Mouse (Mus musculus) heart, embryonic 14.5 days (tissue): ENCODE measurements around the gene Zfp64. TPM values are rescaled to one million over a fixed set of nuclear protein-coding genes. Genes with fewer than 3 reads are reported as not detected.

Experiments
- ATAC-seq: fragments of 200-750 bp; cut with Nextera tagmentation; 2 replicates; pipeline ENCODE4 v1.8.0; 2017; ENCODE audit warnings: low read depth, moderate TSS enrichment; ENCODE audit not compliant: insufficient number of reproducible peaks, insufficient read depth, low FRiP score
- H3K27ac ChIP-seq, 2 experiments: fragments of 200-500 bp in 1 of 2; fragments of 300-500 bp in 1 of 2; sonication (generic) in 1 of 2; replicated peaks in 1 of 2; 2 replicates each; pipeline ENCODE4 v1.5.1; 2012 to 2014; ENCODE audit warnings: low read depth in 2 of 2, low read length in 2 of 2, control low read depth in 1 of 2, mild to moderate bottlenecking in 1 of 2, mixed read lengths in 1 of 2; ENCODE audit not compliant: control insufficient read depth in 1 of 2, insufficient read depth in 1 of 2
- H3K27me3 ChIP-seq: fragments of 300-500 bp; sonication (generic); 2 replicates; pipeline ENCODE4 v1.6.1; 2014; ENCODE audit warnings: mild to moderate bottlenecking, low read length, control low read depth; ENCODE audit not compliant: control insufficient read depth, insufficient read depth
- H3K36me3 ChIP-seq: fragments of 300-500 bp; sonication (generic); 2 replicates; pipeline ENCODE4 v1.6.1; 2014; ENCODE audit warnings: mild to moderate bottlenecking, control low read depth, low read length, mixed read lengths; ENCODE audit not compliant: control insufficient read depth, insufficient read depth
- H3K4me1 ChIP-seq, 2 experiments: fragments of 200-500 bp in 1 of 2; fragments of 300-500 bp in 1 of 2; sonication (generic) in 1 of 2; 2 replicates each; pipeline ENCODE4 v1.6.1; 2012 to 2014; ENCODE audit warnings: low read length in 2 of 2, control low read depth in 1 of 2, mixed read lengths in 1 of 2; ENCODE audit not compliant: control insufficient read depth in 2 of 2, insufficient read depth in 2 of 2
- H3K4me2 ChIP-seq: fragments of 300-500 bp; sonication (generic); 2 replicates; pipeline ENCODE4 v1.6.1; 2014; ENCODE audit warnings: mild to moderate bottlenecking, low read length
- H3K4me3 ChIP-seq, 2 experiments: fragments of 200-500 bp in 1 of 2; fragments of 300-500 bp in 1 of 2; sonication (generic) in 1 of 2; 2 replicates each; pipeline ENCODE4 v1.5.1; 2012 to 2014; ENCODE audit warnings: low read length in 2 of 2, mild to moderate bottlenecking in 2 of 2, control low read depth in 1 of 2, low read depth in 1 of 2, moderate library complexity in 1 of 2; ENCODE audit not compliant: control insufficient read depth in 1 of 2, insufficient read depth in 1 of 2
- H3K9ac ChIP-seq: fragments of 300-500 bp; sonication (generic); 2 replicates; pipeline ENCODE4 v1.6.1; 2014; ENCODE audit warnings: mild to moderate bottlenecking, low read length
- H3K9me3 ChIP-seq: fragments of 300-500 bp; sonication (generic); 2 replicates; pipeline ENCODE4 v1.6.1; 2016; ENCODE audit warnings: low read length, control low read depth; ENCODE audit not compliant: control insufficient read depth
- WGBS: fragments of 180-500 bp; shearing (Covaris S2); extraction: QIAGEN DNeasy Blood & Tissue Kit; methylation state at CpG from one replicate; pipeline ENCODE4 v1.1.7; 2014; 5-methylcytosine and 5-hydroxymethylcytosine counted together
- polyA plus RNA-seq: library from polyadenylated mRNA; unstranded; fragments of >200 nt; fragmentation: Nextera tagmentation; extraction: Ambion mirVana; gene quantifications from 2 replicates; pipeline ENCODE4 v1.2.1, GENCODE M21; 2014

Gene Zfp64
- polyA plus RNA-seq, 1 experiment from 2014 or later, result 15.3 TPM

- Histone ChIP-seq H3K27me3 (no peaks in the 10 kb centered on the region; the same call in 1 of the 2 replicates), H3K27ac (no peak overlapping the region), H3K36me3 (no peaks in the 10 kb centered on the region), H3K4me3 (no peak overlapping the region), H3K9me3 (no peaks in the 10 kb centered on the region), H3K9ac (no peak overlapping the region), H3K4me2 (no peak overlapping the region), H3K4me1 (no peaks in the 10 kb centered on the region)
- no peak for ATAC-seq
- 59% methylated on average over 22 of the region's 22 CpGs for WGBS
These were observed 83.4 kb downstream of the Zfp64 start for GRCm38 (mm10) chr2:168871767-168872511.

GRCm38 (mm10) chr2:168870480-168870879 lies 84.9 kb downstream of the Zfp64 start:
- H3K9me3 ChIP-seq, result no peaks in the 10 kb centered on the region
- 56% methylated on average over 4 of the region's 4 CpGs for WGBS
- no peaks in the 10 kb centered on the region for H3K36me3 ChIP-seq
- H3K27me3 ChIP-seq, result no peaks in the 10 kb centered on the region; the same call in 1 of the 2 replicates
- no peak overlapping the region for H3K4me2 ChIP-seq
- no peak overlapping the region for H3K9ac ChIP-seq
- no peak overlapping the region for H3K4me3 ChIP-seq
- no peaks in the 10 kb centered on the region for H3K4me1 ChIP-seq
- H3K27ac ChIP-seq, result no peak overlapping the region
- no peak for ATAC-seq

- Histone ChIP-seq H3K4me3 (no peak overlapping the region), H3K4me1 (no peaks in the 10 kb centered on the region), H3K9me3 (no peaks in the 10 kb centered on the region), H3K4me2 (no peak overlapping the region), H3K27ac (no peak overlapping the region), H3K36me3 (no peaks in the 10 kb centered on the region), H3K9ac (no peak overlapping the region), H3K27me3 (no peaks in the 10 kb centered on the region)
- no peak for ATAC-seq
- 59% methylated on average over 8 of the region's 8 CpGs for WGBS
These were observed 88.4 kb downstream of the Zfp64 start for GRCm38 (mm10) chr2:168866942-168867341.

GRCm38 (mm10) chr2:168866436-168866835 lies 89.0 kb downstream of the Zfp64 start:
- Histone ChIP-seq H3K4me3 (no peak overlapping the region), H3K4me1 (no peaks in the 10 kb centered on the region), H3K9me3 (no peaks in the 10 kb centered on the region), H3K36me3 (no peaks in the 10 kb centered on the region), H3K27ac (no peak overlapping the region), H3K4me2 (no peak overlapping the region), H3K27me3 (no peaks in the 10 kb centered on the region), H3K9ac (no peak overlapping the region)
- 66% methylated on average over 10 of the region's 10 CpGs for WGBS
- ATAC-seq, result no peak

- Histone ChIP-seq H3K27me3 (no peaks in the 10 kb centered on the region), H3K9ac (no peak overlapping the region), H3K9me3 (no peaks in the 10 kb centered on the region), H3K4me2 (no peak overlapping the region), H3K27ac (no peak overlapping the region), H3K4me3 (no peak overlapping the region), H3K4me1 (peaks cover 0 to 2% of the 10 kb centered on the region in 2 experiments; a peak in 1 of 4 replicates), H3K36me3 (no peaks in the 10 kb centered on the region)
- 87% methylated on average over 5 of the region's 5 CpGs for WGBS
- ATAC-seq, result no peak
These were observed 90.5 kb downstream of the Zfp64 start for GRCm38 (mm10) chr2:168864905-168865304.

- no peak overlapping the region for H3K4me2 ChIP-seq
- H3K4me1 ChIP-seq, result peaks cover 0 to 2% of the 10 kb centered on the region in 2 experiments; a peak in 1 of 4 replicates
- no peak overlapping the region for H3K9ac ChIP-seq
- WGBS, result 45% methylated on average over 4 of the region's 4 CpGs
- no peaks in the 10 kb centered on the region for H3K9me3 ChIP-seq
- H3K27ac ChIP-seq, result no peak overlapping the region
- H3K27me3 ChIP-seq, result no peaks in the 10 kb centered on the region
- no peaks in the 10 kb centered on the region for H3K36me3 ChIP-seq
- ATAC-seq, result no peak
- H3K4me3 ChIP-seq, result no peak overlapping the region
These were observed 92.7 kb downstream of the Zfp64 start for GRCm38 (mm10) chr2:168862694-168863093.

- H3K9ac ChIP-seq, result no peak overlapping the region
- no peaks in the 10 kb centered on the region for H3K27me3 ChIP-seq
- no peak for ATAC-seq
- H3K4me3 ChIP-seq, result no peak overlapping the region
- no peaks in the 10 kb centered on the region for H3K36me3 ChIP-seq
- peaks cover 0 to 2% of the 10 kb centered on the region in 2 experiments; a peak in 1 of 4 replicates for H3K4me1 ChIP-seq
- no peak overlapping the region for H3K4me2 ChIP-seq
- H3K9me3 ChIP-seq, result no peaks in the 10 kb centered on the region
- no peak overlapping the region for H3K27ac ChIP-seq
- 77% methylated on average over 24 of the region's 24 CpGs for WGBS
These were observed 94.3 kb downstream of the Zfp64 start for GRCm38 (mm10) chr2:168860922-168861740.
